Mouse (Mus musculus): ENCODE data around the gene Satb1. TPM values are rescaled to one million over a fixed set of nuclear protein-coding genes. Genes with fewer than 3 reads are reported as not detected.

Gene Satb1
- polyA plus RNA-seq, 2 experiments from 2014 or later, result 49.5 to 77.2 TPM

DNA sequence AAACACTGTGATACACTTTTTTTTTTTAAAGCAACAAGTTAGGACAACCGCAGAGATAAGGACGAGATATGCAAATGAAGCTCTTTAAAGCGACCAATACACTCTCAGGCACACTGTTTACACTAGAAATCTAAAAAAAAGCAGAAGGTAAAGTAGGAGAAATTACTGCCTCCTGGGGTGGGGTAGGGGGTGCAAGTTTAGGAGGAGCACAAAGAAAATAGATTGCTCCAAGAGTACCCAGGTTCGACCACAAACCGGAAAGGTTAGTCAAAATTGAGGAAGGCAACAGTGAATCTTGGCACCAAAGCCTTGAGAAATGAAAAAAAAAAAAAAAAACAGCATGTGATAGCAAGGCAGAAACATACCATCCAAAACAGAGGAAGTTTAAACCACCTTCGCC is 18.8 kb downstream of the Satb1 start:
- peak; percentile 42 for ATAC-seq

DNA sequence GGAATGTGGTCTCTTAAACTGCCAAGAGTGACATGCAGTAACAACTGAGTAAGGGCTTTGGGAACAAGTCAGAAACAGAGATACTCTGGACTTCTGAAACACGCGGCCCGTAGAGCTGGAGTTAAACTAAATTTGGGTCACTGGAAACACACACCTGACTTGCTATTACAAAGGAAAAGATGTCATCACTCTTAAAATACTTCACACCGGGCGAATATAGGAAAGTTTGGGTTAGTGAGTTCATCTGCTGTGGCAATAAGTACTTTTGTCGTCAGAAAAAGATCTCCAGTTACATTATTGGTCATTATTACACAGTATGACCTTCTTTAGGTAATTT is 19.3 kb downstream of the Satb1 start:
- peak; percentile 10 for ATAC-seq

DNA sequence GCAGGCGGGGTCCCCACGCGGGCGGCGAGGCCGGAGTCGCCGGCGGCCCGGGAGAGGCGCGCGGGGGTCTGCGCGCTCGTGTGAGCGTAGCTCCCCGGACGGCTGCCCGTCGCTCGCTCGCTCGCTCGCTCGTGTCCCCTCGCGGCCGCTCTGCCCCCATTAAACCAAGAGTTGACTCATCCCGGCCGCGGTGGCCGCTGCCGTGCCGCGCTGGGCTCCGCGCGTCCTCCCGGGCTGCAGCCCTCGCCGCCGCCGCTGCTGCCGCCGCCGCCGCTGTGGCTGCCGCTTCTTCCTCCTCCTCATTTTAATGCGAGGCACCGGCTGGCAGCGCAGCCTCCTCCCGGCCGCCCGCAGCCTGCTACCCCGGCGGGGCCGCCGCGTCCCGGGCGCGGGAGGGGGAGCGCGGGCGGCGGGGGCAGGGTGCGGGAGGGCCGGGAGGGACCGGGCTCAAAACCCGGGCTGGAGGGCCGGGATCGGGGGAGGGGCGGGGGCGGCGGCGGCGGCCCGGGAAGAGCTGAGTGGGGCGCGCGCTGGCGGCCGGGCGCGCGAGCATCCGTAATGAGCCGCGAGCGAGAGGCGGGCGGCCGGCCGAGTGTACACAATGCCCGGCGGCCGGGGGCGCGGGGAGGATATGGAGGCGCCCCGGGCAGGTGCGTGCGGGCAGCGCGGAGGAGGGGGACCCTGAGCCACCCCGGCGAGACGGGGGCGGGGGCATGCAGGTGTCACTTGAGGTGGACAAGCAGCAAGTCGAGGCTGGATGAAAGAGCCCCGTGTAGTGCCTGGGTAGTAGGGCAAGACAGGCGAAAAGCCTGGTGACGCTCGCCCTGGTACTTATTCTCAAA is 19.9 kb downstream of the Satb1 start:
- peak; percentile 32 for ATAC-seq

GRCm38 (mm10) chr17:51812261-51812941 is 20.7 kb downstream of the Satb1 start:
- ATAC-seq, result no peak

DNA sequence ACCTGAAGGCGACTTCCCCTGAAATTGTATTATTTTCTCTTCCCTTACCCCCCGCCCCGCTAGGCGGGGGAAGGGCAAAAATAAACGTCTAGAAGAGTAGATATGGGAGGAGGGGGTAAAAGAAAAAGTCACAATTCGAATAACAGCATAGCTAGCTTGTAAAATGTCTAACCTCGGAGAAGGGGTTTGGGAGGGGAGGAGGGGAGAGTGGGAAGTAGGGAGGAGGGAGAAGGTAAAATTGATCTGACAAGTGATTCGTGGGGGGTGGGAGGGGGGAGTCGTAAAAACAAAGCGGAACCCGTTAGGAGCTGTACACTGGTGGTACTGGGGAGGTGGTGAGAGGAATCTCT is 21.2 kb downstream of the Satb1 start:
- ATAC-seq, result no peak

DNA sequence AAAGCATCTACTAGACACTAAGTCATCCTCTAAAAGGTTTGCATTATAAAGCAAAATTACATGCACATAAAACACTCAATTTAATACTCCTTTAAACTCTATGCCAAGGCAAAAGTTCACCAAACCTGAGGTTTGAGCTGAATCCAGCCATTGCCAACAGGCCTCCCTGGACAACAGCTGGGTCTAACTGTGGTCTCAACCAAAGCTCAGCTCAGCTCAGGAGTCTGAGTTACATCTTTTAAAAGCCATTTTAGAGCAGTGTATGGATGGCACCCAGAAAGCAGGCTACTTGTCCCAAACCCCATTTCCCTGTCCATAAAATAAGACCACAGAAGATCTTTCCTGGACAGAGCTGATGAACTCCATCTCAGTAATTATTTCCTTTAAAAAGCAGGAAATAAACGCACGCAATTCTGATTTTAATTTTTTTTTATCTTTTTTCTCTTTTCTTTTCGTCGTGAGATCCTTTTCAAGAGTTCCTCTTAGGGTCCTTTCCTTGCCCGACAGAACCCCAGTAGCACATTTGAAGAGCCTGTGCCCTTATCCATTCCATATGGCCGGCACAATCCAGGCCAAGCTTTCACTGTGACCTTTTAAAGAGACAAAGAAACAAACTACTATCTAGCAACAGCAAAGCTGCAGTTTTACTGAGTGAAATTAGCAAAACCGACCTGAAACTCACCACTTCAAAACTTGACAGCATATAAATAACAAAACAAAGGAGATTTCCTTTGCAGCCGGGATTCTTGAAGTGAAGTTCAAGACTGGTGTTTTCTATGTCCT is 21.8 kb downstream of the Satb1 start:
- ATAC-seq, result no peak

- ATAC-seq, result no peak
Observed at GRCm38 (mm10) chr17:51807429-51807828, 25.7 kb downstream of the Satb1 start.

DNA sequence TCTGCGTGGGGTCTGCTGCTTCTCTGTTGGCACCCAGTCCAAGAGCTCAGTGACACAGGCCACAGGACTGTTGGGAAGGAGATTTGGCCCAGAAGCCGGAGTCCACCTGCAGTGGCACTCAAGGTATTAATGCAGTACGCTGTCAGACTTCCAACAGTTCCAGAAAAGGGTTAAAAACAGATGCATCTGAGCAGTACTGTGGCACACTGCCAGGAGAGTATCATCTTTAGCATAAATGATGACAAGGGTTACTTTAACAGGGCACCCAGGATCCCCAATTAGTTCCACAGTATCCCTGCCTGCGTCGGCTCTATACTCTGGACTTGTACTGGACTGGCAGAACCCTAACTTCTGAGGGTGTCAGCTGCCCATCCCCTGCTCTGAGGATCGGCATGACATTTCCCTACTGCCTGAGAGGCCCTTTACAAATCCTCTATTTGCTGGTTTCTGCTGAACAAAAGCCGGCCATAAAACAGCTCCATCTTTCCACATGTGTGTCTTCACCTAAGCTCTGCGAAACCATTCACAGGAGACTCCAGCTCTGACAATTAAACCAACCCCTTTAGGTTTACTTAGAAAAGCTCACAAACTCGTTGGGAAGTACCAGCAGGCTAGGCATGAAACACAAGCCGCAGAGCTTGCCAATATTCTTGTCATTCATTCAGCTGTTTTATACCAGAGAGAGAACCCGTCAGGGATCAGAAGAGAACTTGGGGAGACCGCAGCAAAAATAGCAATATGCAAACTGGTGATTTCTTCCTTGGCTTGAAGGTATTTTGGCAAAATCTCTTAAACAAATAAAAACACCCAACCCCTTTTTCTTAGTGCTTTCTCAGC is 26.7 kb downstream of the Satb1 start:
- no peak for ATAC-seq

DNA sequence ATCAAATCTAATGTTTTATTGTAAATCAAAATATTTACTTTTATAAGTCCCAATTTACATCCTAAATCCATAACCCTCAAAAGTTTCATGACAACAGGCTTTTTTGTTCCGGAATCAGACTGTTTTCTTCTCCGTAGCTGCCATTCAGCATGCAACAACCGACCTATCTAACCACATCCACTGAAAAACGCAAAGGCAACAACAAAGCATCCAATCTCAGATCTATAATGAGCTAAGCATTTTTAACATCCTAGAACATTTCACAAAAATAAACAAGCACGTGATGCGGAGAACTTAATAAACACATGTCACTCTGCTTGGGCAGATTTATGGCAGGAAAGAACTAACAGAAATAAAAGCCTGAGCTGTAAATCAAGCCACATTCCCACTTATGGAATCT is 32.9 kb downstream of the Satb1 start:
- ATAC-seq, result peak; percentile 73

DNA sequence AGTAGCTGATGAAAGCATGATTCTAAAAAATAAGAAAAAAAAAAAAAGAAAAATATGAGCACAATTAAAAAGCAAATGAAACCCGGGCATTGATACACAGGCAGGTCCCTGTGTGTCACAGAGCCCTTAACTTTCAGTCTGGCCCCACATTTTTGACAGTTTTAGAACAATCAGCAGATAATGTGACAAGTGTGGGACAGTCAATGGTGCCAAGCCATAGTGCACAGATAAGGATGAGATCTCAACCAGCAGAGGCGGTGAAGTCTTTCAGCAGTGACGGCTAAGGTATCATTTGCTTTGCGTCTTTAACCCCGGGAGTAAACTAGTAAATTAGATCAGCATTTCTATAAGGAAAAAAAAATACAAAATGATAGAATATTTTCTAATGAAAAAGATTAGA is 36.6 kb downstream of the Satb1 start:
- no peak for ATAC-seq

- no peak for ATAC-seq
Observed at GRCm38 (mm10) chr17:51791226-51791625, 41.9 kb downstream of the Satb1 start.

- no peak for ATAC-seq
Observed at GRCm38 (mm10) chr17:51790387-51791060, 42.6 kb downstream of the Satb1 start.

DNA sequence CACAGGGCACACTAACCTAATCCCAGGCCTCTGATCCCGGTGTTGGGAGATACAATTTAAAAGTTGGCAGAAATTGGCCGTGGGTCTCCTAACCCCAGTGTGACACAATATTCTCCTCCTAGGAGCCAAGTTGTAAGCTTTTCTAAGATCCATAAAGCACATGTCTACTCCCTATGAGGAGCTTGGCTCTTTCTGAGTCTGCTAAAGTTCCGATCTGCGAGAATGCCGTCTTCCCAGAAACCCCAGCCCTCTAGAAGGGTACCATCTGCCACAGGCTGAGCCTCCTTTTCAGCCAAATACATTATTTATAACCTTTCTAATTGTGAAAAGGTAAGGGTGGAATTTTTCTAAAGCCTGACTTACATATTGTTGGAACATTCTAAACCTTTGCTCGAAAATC is 43.3 kb downstream of the Satb1 start:
- ATAC-seq, result no peak

- no peak for ATAC-seq
Observed at GRCm38 (mm10) chr17:51789098-51789497, 44.0 kb downstream of the Satb1 start.

- ATAC-seq, result no peak
Observed at GRCm38 (mm10) chr17:51787955-51788354, 45.1 kb downstream of the Satb1 start.

- no peak for ATAC-seq
Observed at GRCm38 (mm10) chr17:51786050-51786449, 47.0 kb downstream of the Satb1 start.

DNA sequence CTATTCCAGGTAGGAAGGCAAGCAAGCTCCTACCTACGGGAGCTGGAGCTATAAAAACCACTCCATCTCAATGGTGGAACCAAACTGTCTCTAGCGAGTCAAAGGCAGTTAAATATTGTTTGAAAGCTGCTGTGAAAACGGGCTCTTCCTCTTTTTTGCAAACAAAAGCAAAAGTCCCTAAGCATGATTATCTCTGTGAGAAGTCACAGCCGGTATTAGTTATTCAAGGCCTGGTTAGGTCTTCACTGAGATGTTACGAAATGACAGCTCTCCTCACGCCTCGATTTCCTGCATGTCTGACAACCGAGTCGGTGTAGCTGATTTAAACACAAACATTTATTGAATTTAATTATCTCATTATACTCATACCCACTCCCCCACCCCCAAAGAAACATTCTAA is 48.2 kb downstream of the Satb1 start:
- peak; percentile 57 for ATAC-seq

GRCm38 (mm10) chr17:51783591-51784279 is 49.4 kb downstream of the Satb1 start:
- no peak for ATAC-seq

DNA sequence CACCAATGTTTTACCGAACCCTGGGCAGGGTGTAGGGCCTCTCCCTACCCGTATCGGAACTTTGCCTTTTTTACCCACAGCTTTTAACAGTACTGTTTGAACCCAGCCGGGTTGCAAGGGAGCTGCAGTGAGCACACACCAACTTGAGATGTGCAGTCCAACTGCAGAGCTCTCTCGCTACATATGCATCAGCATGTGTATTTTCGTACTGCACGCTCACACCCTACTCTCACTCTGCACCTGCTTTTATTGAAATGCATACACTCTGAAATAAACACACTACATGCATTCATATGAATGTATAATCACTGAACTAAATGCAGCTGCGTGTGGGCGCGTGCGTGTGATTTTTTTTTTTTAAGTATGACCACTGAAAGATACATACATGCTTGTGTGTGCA is 53.1 kb downstream of the Satb1 start:
- peak; percentile 17 for ATAC-seq

- ATAC-seq, result no peak
Observed at GRCm38 (mm10) chr17:51778961-51779360, 54.1 kb downstream of the Satb1 start.

- peak; percentile 42 for ATAC-seq
Observed at GRCm38 (mm10) chr17:51777813-51778212, 55.3 kb downstream of the Satb1 start.
